Mouse (Mus musculus): ENCODE results near the gene Ly9. TPM values are rescaled to one million over a fixed set of nuclear protein-coding genes. Genes with fewer than 3 reads are reported as not detected.

Ly9 gene
- total RNA-seq, 2 experiments from 2014 or later = 0.12 TPM; not detected in 1

DNA sequence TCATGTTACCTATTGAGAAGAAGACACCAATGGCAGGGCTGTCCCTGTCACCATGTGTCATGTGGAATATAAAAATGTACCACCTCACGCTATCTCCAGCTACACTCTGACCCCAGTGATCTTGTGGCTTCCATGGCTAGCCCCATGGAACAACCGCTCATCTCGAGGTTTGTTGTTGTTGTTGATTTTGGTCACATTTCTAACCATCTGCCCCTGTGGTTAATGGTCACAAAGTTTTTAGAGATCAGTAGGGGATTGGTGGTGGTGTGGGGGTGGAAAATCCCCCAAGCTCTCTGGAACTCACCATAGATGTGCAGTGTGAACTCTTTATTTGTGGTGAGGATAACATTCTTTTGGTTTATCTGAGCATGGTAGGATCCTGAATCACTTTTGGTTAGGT is 2.5 kb downstream of the Ly9 start:
- intact Hi-C loops (cut with DNase I) = no loop called here
- DNase-seq = no peak

DNA sequence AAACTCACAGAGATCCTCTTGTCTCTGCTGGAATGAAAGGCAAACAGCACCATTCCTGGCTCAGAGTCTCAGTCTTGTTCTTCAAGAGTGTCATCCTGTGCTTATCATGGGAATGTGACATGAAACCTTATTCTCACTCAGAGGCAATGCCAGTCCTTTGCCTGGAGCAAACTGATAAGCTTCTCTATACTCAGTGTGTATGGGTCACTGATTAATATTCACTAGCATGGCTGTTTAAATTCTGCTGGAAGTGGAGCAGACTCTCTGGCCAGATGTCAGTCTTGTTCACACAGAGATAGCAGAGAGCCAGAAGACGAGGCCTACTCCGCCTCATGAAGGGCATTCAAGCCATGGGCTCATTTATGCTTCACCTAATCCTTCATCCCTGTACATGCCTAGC is 22.6 kb downstream of the Ly9 start:
- DNase-seq = no peak
- intact Hi-C loops (cut with DNase I) = no loop called here

DNA sequence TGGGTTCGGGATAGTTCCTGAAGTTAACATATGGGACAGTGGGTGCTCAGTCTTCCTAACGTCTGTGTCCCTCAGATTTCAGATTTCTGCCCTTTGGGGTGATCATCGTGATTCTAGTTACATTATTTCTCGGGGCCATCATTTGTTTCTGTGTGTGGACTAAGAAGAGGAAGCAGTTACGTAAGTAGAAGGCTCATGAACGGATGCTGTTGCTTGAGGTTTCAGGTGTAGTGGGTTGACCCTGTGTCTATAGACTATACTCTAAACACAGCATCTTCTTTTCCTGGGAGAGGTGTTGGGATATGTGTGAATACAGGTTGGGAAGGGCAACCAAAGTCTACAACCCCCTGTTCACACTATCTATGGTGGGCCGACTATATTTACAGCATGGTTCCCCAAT is 30.0 kb downstream of the Ly9 start:
- no peak for DNase-seq
- intact Hi-C loops (cut with DNase I) = no loop called here

DNA sequence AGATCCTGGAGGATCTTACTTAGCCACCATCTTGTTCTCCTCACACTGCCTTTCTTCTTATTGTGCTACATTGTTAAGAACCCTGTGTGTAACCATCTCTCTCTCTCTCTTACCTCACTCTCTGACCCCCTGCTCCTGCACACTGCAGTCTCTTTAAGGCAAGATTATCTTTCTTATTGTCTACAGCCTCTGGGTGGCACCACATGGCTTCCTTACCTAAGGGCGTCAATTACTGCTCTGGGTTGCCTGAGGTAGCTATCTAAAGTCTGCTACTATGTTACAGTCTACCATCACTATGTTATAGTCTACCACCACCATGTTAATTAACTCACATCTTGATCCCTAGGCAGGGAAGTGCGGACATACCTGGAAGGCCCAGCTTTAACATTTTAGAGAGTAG is 38.8 kb downstream of the Ly9 start:
- intact Hi-C loops (cut with DNase I) = loop anchor here (5.0 to 10.0 kb wide), 3 partner anchors 66 to 204 kb away; partner anchors contain the start of genes Alyref2 and Klhdc9
- DNase-seq = no peak

DNA sequence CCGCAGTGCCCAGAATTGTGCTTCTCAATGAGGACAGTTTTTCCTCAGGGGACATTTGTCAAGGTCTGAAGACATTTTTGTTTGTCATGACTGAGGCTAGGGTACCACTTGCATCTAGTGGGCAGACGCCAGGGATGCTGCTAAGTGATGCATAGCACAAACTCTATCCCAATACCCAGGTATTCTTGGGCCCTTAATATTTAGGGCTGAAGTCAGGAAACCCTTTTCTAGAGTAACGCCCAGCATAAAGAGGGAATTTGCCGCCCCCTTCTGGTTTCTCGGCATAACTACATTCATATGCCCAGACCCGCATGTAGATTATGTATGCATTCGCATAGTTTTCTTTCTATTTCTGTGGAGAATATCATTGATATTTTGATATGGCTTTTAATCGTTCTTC is 40.4 kb downstream of the Ly9 start:
- DNase-seq = no peak
- intact Hi-C loops (cut with DNase I) = loop anchor here (5.0 to 10.0 kb wide), 3 partner anchors 64 to 202 kb away; partner anchors contain the start of genes Alyref2 and Klhdc9

DNA sequence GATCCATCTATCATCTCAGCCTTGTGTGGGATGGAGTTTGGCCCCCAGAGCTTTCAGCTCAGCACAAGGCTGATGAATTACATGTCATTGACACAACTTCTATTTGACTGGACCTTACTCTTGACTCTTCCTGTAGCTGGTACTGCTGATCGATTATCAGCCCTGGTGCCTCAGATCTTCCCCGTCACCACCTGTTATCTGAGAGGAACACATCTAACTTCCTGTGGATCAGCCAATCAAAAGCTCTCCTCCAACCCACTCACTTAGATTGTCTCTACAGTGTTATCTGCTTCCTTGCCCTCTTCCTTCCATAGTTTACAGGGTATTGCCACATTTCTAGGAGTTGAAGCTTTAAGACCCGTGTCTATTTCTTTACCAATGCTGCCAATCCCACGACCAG is 41.3 kb downstream of the Ly9 start:
- intact Hi-C loops (cut with DNase I) = loop anchor here (5.0 to 10.0 kb wide), 3 partner anchors 64 to 201 kb away; partner anchors contain the start of genes Alyref2 and Klhdc9
- DNase-seq = no peak

DNA sequence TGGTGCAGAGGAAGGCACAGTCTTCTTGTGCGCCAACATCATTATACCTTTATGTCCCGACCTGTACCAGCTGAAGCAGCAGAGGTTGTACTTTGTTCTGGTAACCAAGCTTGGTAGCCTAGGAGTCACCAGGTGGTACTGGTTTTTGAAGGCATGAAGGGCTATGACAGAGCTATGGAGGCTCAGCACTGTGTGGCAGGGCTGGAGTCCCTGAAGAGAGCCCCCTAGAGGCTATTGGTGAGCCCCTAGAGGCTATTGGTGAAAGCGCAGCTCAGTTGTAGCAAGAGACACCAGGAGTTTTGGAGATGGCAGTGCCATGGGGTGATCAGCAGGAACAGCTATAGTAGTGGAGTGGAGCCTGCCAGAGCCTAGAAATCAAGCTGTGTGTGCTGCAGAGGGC is 43.0 kb downstream of the Ly9 start:
- intact Hi-C loops (cut with DNase I) = loop anchor here (10.0 kb wide), 1 partner anchor 199 kb away; the partner anchor contains the start of gene Klhdc9
- no peak for DNase-seq

DNA sequence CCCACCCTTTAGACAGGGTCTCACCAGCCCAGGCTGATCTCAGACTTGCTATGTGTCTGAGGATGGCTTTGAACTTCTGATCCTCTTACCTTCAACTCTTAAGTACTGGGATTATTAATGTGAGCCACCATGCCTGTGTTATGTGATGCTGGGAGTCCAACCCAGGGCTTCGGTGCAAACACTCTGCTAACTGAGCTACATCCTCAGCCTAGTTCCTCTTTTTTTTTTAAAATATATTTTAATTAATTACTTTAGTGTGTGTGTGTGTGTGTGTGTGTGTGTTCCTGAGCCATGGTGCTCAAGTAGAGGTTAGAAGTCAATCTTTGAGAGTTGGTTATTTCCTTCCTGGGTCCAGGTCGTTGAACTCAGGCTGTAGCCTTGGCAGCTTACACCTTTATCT is 44.2 kb downstream of the Ly9 start:
- intact Hi-C loops (cut with DNase I) = loop anchor here (10.0 kb wide), 1 partner anchor 198 kb away; the partner anchor contains the start of gene Klhdc9
- no peak for DNase-seq

DNA sequence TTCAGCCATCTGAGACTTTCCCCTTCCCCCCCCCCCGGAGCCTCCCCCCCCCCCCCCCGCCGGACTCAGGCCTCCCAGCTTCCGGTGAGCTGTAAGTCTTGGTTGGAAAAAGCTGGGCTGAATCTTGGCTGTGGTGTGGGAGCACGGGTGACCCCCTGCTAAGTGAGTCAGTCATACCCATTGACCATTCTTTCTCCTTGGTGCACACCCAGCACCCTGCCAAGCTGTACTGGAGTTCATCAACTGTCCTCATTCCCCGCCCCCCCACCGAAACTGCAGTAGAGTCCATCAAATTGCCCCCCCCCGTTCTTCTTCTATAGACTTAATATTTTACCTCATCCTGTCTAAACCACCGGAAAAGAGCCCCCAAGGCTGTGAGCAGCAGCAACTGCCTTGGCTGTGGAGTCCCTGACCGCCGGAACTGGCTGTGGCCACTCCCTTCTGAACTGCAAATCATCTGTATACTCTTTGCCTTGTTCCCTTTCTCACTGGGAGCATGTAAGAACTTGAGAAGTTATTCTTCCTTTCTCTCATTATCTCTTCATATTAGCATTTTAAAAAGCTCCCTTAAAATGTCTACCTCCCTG is 45.5 kb downstream of the Ly9 start:
- no peak for DNase-seq
- intact Hi-C loops (cut with DNase I) = loop anchor here (10.0 kb wide), 1 partner anchor 197 kb away; the partner anchor contains the start of gene Klhdc9

DNA sequence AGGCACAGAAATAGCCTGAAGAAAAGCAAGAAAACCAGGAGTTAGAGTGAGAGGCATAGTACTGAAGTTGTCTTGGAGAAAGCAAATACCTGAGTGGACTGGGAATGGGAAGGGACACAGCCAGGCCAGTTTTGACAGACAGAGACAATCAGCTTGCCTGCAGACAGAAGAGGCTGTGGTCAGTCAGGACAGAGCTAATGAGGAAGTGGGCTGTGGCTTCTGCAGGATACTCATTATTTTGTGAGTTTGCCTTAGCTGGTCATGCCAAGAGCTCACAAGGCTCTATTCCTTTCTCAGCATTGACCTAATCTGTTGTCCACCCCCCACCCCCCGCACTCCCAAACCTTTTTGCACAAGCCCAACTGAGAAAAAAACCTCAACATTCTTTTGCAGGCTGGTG is 46.0 kb downstream of the Ly9 start:
- no peak for DNase-seq
- intact Hi-C loops (cut with DNase I) = loop anchor here (10.0 kb wide), 1 partner anchor 196 kb away; the partner anchor contains the start of gene Klhdc9

DNA sequence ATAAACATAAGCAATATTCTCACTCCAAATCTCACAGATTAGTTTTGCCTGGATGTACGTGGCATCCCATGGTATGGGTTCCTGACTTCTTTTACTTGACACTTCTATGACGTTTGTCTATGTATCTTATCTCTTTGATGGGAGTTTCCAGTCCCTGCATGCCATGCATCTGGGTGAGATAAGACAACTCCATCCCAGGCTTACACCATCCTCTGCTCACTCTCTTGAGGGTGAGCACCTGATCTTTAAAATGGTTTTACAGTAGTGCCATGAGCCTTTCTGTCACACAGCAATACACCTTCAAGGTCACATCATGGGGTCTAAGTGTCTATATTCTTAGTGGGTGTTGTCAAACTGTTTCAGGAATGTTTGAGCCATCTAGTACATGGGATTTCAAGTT is 46.9 kb downstream of the Ly9 start:
- DNase-seq = no peak
- intact Hi-C loops (cut with DNase I) = loop anchor here (10.0 kb wide), 1 partner anchor 195 kb away; the partner anchor contains the start of gene Klhdc9

DNA sequence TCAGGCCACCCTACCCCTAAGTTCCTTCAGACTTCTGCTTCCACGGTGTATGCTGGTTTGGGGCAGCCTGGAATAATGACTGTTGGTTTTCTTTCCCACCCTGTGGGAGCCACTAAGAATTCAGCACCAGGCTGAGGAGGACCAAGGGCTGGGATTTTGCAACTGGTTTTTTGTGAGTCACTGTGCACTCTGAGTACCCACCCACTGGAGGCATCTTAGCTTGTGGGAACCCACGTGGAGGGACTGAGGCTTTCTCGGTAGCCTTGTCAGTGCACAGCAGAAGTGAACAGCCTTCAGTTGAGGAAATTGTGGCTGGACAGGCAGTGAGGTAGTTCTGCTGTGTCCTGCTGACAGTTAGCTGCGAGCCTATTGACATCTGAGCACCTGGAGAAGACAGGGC is 48.3 kb downstream of the Ly9 start, which contains the start of gene Cd244a:
Cd244a (plus strand) TSS at position 296 of the 400 bp plus-strand sequence.
- intact Hi-C loops (cut with DNase I) = no loop called here
- no peak for DNase-seq

DNA sequence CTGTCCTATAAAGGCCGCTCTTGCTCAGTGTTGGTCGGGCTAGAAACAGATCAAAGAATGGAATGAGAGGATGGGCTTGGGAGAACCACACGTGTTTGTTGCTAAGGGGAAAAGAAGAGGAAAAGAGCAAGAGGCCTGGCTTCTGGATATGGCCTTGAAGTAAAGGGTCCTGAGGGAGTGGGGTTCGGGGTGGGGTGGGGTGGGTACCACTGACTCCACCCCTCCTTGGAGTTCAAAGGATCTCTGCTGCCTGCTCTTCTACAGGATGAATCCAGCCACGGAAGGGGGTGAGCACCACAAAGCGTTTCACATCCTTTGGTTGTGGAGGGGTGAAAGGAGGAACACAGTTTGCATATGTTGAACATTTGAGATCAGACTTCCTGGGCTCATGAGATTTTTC is 48.8 kb downstream of the Ly9 start:
- no peak for DNase-seq
- intact Hi-C loops (cut with DNase I) = no loop called here

DNA sequence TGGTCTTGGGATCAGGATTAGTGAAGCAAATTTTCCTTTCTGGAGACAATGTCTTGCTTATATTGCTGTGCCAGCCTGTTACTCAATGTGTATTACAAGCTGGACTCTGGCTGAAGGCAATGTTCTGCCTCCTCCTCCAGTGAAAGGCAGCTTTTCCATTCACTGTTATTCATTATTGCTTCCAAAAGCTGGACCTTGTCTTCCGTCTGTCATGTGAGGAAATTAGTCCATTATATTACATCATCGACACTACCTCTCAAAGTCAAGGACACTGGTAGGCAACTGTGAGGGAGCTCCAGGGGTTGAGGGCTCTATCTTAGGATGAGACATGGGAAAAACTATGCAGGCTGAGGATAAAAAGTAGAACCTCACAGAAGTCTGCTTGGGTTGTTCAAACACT is 50.8 kb downstream of the Ly9 start:
- no peak for DNase-seq
- intact Hi-C loops (cut with DNase I) = no loop called here

DNA sequence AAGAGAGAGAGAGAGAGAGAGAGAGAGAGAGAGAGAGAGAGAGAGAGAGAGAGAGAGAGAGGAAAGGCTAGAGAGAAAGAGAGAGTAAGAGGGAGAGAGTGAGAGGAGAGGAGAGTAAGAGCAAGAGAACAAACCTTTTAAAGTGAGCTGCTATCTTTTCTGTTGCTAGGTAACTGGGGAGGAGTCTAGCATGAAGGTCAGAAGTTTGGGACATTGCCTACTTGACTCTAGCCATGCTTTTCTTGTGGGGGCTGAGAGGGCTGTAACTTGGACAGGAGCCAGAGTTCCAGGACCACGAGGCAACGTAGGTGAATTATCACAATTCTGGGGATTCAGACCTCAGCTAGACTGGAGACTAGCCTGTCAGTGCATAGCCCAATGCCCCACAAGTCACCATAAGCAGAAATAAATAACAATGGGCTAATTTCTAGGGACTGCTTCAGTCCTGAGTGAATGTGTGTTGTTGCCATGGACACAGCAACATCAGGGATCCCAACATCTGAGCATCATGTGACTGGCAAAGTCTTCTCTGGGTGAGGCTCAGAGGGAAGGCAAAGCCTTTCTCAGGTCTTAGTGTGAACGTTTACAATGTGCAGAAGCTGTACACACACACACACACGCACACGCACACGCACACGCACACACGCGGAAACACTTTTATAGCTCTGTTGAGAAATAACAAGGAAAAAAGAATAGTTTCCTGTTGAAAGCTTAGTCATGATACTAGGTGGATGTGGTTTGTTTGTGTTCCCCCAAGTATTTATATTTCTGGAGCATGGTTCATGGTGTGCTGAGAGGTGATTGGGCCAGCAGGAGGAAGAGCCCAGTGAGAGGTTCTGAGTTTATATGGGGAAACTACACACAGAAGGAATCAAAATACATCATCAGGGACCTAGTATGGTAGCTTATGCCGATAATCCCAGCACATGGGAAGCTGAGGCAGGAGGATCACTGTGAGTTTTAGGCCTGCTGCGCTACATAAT is 53.6 kb downstream of the Ly9 start:
- DNase-seq = no peak
- intact Hi-C loops (cut with DNase I) = no loop called here

DNA sequence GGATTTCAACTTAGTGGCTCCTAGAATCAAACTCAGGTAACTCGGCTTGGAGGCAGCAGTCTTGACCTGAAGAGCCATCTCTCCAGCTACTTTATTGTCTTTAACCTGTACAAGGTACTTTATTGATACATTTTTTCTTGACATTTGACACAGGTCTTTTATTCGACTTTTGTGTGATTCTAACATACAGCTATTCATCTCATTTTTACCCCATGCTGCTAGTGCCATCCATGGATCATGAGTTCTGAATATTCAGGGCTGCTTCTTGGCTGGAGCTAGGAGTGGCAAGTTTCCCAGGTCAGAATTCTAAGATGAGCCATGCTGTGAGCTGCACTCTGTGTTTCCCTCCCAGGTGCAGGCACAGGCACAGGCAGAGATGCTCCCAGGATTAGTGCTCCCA is 55.0 kb downstream of the Ly9 start:
- intact Hi-C loops (cut with DNase I) = no loop called here

DNA sequence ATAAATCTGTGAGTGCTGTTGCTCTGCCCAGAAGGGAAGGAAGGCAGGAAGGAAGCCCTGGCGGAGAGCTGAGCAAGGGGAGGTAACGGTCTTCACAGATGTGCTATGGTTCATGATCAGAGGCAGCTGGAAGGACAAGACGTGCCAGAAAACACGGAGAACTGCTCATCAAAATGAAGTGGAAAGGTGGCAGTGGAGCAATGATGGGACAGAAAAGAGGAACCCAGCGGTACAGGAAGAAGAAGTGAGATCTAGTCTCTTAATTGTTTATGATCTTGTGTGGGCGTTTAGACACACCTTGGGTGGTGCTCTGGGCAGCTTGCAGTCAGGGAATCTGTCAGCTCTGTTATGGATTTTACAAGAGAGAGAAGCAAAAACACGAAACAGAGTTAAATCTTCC is 55.9 kb downstream of the Ly9 start:
- intact Hi-C loops (cut with DNase I) = no loop called here

More for the DNA sequence above, 55.0 kb downstream of the Ly9 start:
- DNase-seq = no peak

DNA sequence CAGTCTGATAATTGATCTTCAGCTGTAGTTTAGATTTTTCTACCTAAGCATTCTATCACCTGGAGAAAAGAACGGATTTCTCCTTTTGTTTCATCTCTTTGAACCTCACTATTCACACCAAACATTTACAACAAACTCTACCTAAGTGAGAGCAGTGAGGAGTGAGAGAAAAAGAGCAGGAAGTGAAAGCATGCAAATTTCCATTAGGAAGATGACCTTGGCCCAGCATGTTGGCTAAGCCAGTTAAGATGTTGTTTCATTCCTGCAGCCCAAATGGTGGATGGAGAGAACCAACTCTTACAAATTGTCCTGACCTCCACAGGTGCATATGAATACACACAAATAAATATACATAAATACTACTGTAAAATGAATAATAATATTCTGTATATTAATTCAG is 66.5 kb downstream of the Ly9 start:
- intact Hi-C loops (cut with DNase I) = no loop called here
- DNase-seq = no peak

More for the DNA sequence above, 55.9 kb downstream of the Ly9 start:
- DNase-seq = no peak

Measured in gastrocnemius, postnatal 36 days (tissue).